Mouse (Mus musculus) liver, embryonic 18 days (tissue): ENCODE measurements around the gene S1pr3. TPM values are rescaled to one million over a fixed set of nuclear protein-coding genes. Genes with fewer than 3 reads are reported as not detected.

Experiments used
- polyA plus RNA-seq: library from polyadenylated mRNA; depleted of rRNA; stranded (reverse); fragments of >200 nt; gene quantifications from 2 replicates; pipeline ENCODE4 v1.2.3, GENCODE M21; 2012; rRNA removed

Gene S1pr3
- 1.0 TPM in 2 replicates for polyA plus RNA-seq

DNA sequence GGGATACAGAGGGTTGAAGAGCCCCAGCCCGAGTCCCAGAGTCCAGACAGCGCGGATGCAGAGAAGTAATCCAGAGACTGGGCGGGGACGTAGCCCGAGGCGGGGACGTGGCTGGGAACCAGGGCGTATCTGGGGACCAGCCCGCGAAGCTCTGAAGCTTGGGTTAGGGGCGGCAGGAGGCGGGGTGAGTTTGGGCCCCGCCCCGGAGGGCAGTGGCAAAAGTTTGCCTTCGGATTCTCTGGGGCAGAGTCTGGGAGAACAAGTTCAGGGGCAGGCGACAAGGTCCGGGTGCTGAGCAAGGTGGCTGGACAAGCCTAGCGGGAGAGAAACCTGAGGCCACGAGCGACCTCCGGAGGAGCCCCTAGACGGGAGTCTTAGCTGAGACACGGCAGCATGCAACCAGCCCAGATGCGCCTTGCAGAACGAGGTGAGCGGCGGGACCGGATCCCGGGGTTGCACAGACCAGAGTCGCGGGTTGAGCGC is at the start of gene S1pr3:
TSS of gene S1pr3 (plus strand) at position 121 of the 483 bp plus-strand sequence.

Other genes with a start within 250 kb of the S1pr3 start
- 0.16 and 0.17 TPM in 2 replicates for gene Nxnl2, start 237.6 kb upstream of the S1pr3 start, polyA plus RNA-seq
- gene Shc3, start 160.8 kb downstream of the S1pr3 start, polyA plus RNA-seq: 0.04 TPM in 1 of 2 replicates, not detected in the other
- gene Cks2, start 236.6 kb downstream of the S1pr3 start, polyA plus RNA-seq: 173 and 197 TPM in 2 replicates
- gene Secisbp2, start 243.1 kb downstream of the S1pr3 start, polyA plus RNA-seq: 8.6 and 10.0 TPM in 2 replicates